Mouse (Mus musculus) CH12.LX (cell line): ENCODE results near the gene Sfxn5. TPM values are rescaled to one million over a fixed set of nuclear protein-coding genes. Genes with fewer than 3 reads are reported as not detected.

Experiments used
- DNase-seq: peaks from one replicate; pipeline ENCODE4 v3.0.0-alpha.2; 2013; ENCODE audit errors: extremely low read depth
- H3K27ac ChIP-seq: 2 replicates; pipeline ENCODE4 v1.5.1; 2012; ENCODE audit warnings: low read depth, mild to moderate bottlenecking, control low read depth, moderate library complexity; ENCODE audit not compliant: insufficient read depth
- H3K27me3 ChIP-seq: replicated peaks from 2 replicates; pipeline ENCODE3; 2012; ENCODE audit warnings: inconsistent platforms
- H3K36me3 ChIP-seq, 2 experiments: replicated peaks in 1 of 2; 2 replicates each; pipeline versions ENCODE3 to v1.6.1; 2012; ENCODE audit warnings: inconsistent platforms in 1 of 2, low read length in 1 of 2, mild to moderate bottlenecking in 1 of 2, mixed read lengths in 1 of 2, moderate library complexity in 1 of 2; ENCODE audit not compliant: control insufficient read depth in 1 of 2, insufficient read depth in 1 of 2
- H3K4me1 ChIP-seq, 2 experiments: 2 replicates each; pipeline ENCODE4 v1.6.1; 2012; ENCODE audit warnings: inconsistent platforms in 1 of 2, moderate library complexity in 1 of 2; ENCODE audit not compliant: insufficient read depth in 2 of 2, control insufficient read depth in 1 of 2
- H3K4me2 ChIP-seq: 2 replicates; pipeline ENCODE4 v1.6.1; 2012; ENCODE audit warnings: low read depth, mild to moderate bottlenecking, control low read depth; ENCODE audit not compliant: poor library complexity, insufficient read depth, severe bottlenecking
- H3K4me3 ChIP-seq, 3 experiments: fragments of 150-350 bp in 1 of 3; sonication (generic) in 1 of 3; replicated peaks in 1 of 3; 2 replicates each; pipeline versions ENCODE3 to v1.5.1; 2011 to 2012; ENCODE audit warnings: low read depth in 2 of 3, low read length in 2 of 3, mild to moderate bottlenecking in 2 of 3, moderate library complexity in 2 of 3, control low read depth in 1 of 3, improper control_type of control experiment in 1 of 3, inconsistent platforms in 1 of 3, mixed read lengths in 1 of 3; ENCODE audit not compliant: poor library complexity in 1 of 3
- H3K79me2 ChIP-seq: replicated peaks from 2 replicates; pipeline ENCODE4 v1.6.1; 2012; ENCODE audit warnings: mild to moderate bottlenecking, moderate library complexity; ENCODE audit not compliant: control insufficient read depth, poor library complexity, insufficient read depth, severe bottlenecking; ENCODE audit errors: extremely low read depth
- H3K9ac ChIP-seq: 2 replicates; pipeline ENCODE4 v1.6.1; 2012; ENCODE audit warnings: low read depth, mild to moderate bottlenecking, control low read depth, moderate library complexity; ENCODE audit not compliant: insufficient read depth
- H3K9me3 ChIP-seq: replicated peaks from 2 replicates; pipeline ENCODE3; 2012; ENCODE audit warnings: low read length, inconsistent platforms, mixed read lengths
- BHLHE40 ChIP-seq: IDR thresholded peaks from 2 replicates; pipeline ENCODE4 v1.6.1; 2011; ENCODE audit warnings: mild to moderate bottlenecking, low read depth, low read length, improper control_type of control experiment
- CHD1 ChIP-seq: IDR thresholded peaks from 2 replicates; pipeline ENCODE4 v1.6.1; 2012; ENCODE audit warnings: low read depth, low read length, improper control_type of control experiment, inconsistent platforms
- CHD2 ChIP-seq: IDR thresholded peaks from 2 replicates; pipeline ENCODE4 v1.6.1; 2011; ENCODE audit warnings: low read length, improper control_type of control experiment
- E2F4 ChIP-seq: IDR thresholded peaks from 2 replicates; pipeline ENCODE4 v1.6.1; 2011; ENCODE audit warnings: low read depth, low read length, improper control_type of control experiment; ENCODE audit not compliant: insufficient replicate concordance
- ELF1 ChIP-seq: IDR thresholded peaks from 2 replicates; pipeline ENCODE4 v1.6.1; 2014; ENCODE audit warnings: low read depth, mild to moderate bottlenecking, inconsistent platforms, low read length, improper control_type of control experiment
- EP300 ChIP-seq: IDR thresholded peaks from 2 replicates; pipeline ENCODE4 v1.6.1; 2011; ENCODE audit warnings: low read length, improper control_type of control experiment
- ETS1 ChIP-seq: conservative IDR thresholded peaks from 2 replicates; pipeline ENCODE4 v1.6.1; 2012; ENCODE audit warnings: low read depth, mild to moderate bottlenecking, inconsistent platforms, low read length, improper control_type of control experiment, moderate library complexity
- JUN ChIP-seq: IDR thresholded peaks from 2 replicates; pipeline ENCODE4 v1.6.1; 2011; ENCODE audit warnings: low read depth, mild to moderate bottlenecking, low read length, improper control_type of control experiment, moderate library complexity; ENCODE audit not compliant: insufficient read depth
- JUND ChIP-seq: conservative IDR thresholded peaks from 2 replicates; pipeline ENCODE4 v1.6.1; 2011; ENCODE audit warnings: low read depth, low read length, improper control_type of control experiment
- KAT2A ChIP-seq: IDR thresholded peaks from 2 replicates; pipeline ENCODE4 v1.6.1; 2012; ENCODE audit warnings: low read length, improper control_type of control experiment, inconsistent platforms; ENCODE audit not compliant: insufficient replicate concordance
- MAFK ChIP-seq: IDR thresholded peaks from 2 replicates; pipeline ENCODE4 v1.6.1; 2011; ENCODE audit warnings: low read length, improper control_type of control experiment; ENCODE audit not compliant: insufficient replicate concordance
- MAX ChIP-seq: IDR thresholded peaks from 2 replicates; pipeline ENCODE4 v1.6.1; 2011; ENCODE audit warnings: low read length, improper control_type of control experiment
- MAZ ChIP-seq: IDR thresholded peaks from 2 replicates; pipeline ENCODE4 v1.6.1; 2012; ENCODE audit warnings: low read depth, mild to moderate bottlenecking, inconsistent platforms, low read length, improper control_type of control experiment, moderate library complexity
- MYC ChIP-seq: IDR thresholded peaks from 2 replicates; pipeline ENCODE4 v1.6.1; 2011; ENCODE audit warnings: low read depth, mild to moderate bottlenecking, improper control_type of control experiment, low read length
- NELFE ChIP-seq: IDR thresholded peaks from 2 replicates; pipeline ENCODE4 v1.6.1; 2011; ENCODE audit warnings: low read depth, low read length, improper control_type of control experiment
- PAX5 ChIP-seq: IDR thresholded peaks from 2 replicates; pipeline ENCODE4 v1.6.1; 2012; ENCODE audit warnings: low read length, inconsistent platforms, mixed read lengths
- POLR2AphosphoS2 ChIP-seq: IDR thresholded peaks from 2 replicates; pipeline ENCODE4 v1.6.1; 2011; ENCODE audit warnings: low read depth, low read length, improper control_type of control experiment
- RAD21 ChIP-seq: IDR thresholded peaks from 2 replicates; pipeline ENCODE4 v1.6.1; 2011; ENCODE audit warnings: low read depth, mild to moderate bottlenecking, low read length, improper control_type of control experiment, moderate library complexity
- TBP ChIP-seq: conservative IDR thresholded peaks from 2 replicates; pipeline ENCODE4 v1.6.1; 2011; ENCODE audit warnings: low read depth, low read length, improper control_type of control experiment
- UBTF ChIP-seq: IDR thresholded peaks from 2 replicates; pipeline ENCODE4 v1.6.1; 2012; ENCODE audit warnings: low read depth, mild to moderate bottlenecking, inconsistent platforms, low read length, improper control_type of control experiment, moderate library complexity
- USF2 ChIP-seq: conservative IDR thresholded peaks from 2 replicates; pipeline ENCODE4 v1.6.1; 2011; ENCODE audit warnings: low read depth, low read length, improper control_type of control experiment
- ZC3H11A ChIP-seq: IDR thresholded peaks from 2 replicates; pipeline ENCODE4 v1.6.1; 2012; ENCODE audit warnings: low read depth, mild to moderate bottlenecking, inconsistent platforms, low read length, improper control_type of control experiment
- ZKSCAN1 ChIP-seq: IDR thresholded peaks from 2 replicates; pipeline ENCODE4 v1.6.1; 2012; ENCODE audit warnings: low read depth, inconsistent platforms, low read length, improper control_type of control experiment, borderline replicate concordance
- ZMIZ1 ChIP-seq: IDR thresholded peaks from 2 replicates; pipeline ENCODE4 v1.6.1; 2012; ENCODE audit warnings: low read depth, mild to moderate bottlenecking, inconsistent platforms, low read length, improper control_type of control experiment
- ZNF384 ChIP-seq: IDR thresholded peaks from 2 replicates; pipeline ENCODE4 v1.6.1; 2012; ENCODE audit warnings: low read depth, low read length, improper control_type of control experiment, inconsistent platforms
- dilution Hi-C: fragments of 300-500 bp; cut with MboI; formaldehyde crosslinking; loops from 2 replicates; pipeline ENCODE4 v1.14.3; 2020; ENCODE audit warnings: low sequenced_read_pairs; ENCODE audit not compliant: extremely low pct_unique_long_range_greater_than_20kb, extremely low pct_ligation_motif_present
- in situ Hi-C: fragments of 300-500 bp; cut with MboI; formaldehyde crosslinking; loops from 3 replicates; pipeline ENCODE4 v1.14.3; 2019; ENCODE audit warnings: low sequenced_read_pairs, low pct_ligation_motif_present, low pct_unique_long_range_greater_than_20kb, mixed read lengths
- polyA plus RNA-seq: library from polyadenylated mRNA; unstranded; fragments of >175 nt; gene quantifications from 2 replicates; pipeline ENCODE4 v1.2.1, GENCODE M21; 2012; ENCODE audit warnings: low read depth; ENCODE audit not compliant: insufficient read length
- total RNA-seq, 2 experiments: library from RNA; depleted of rRNA; stranded (reverse); fragments of 300-350 nt in 1 of 2; fragments of >200 nt in 1 of 2; gene quantifications; 2 replicates each; pipeline ENCODE4 v1.2.3; 2012 to 2014

Sfxn5 gene
- total and polyA plus RNA-seq, 3 experiments = 0.55 to 0.93 (median 0.66) TPM

DNA sequence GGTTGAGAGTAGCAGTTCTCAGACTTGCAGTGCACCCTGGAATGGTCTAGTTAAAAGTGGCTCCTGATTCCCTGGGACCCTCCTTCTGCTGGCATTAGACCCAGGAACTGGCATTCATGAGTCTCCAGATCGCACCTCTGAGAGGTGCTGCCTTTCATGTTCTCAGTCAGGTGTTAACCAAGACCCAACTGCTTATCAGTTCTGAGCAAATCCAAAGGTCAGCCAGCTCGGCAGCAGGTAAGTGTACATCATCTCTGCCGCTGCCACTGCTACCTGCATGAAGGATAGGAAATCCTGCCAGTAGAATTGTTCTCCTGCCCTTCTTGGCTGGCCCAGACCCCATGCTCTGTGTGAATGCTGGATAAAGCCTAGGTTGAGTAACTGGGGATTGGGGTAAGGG, 102.5 kb downstream of the Sfxn5 start:
- TF ChIP-seq JUND (no peak), UBTF (no peak), CHD1 (no peak), TBP (no peak), POLR2AphosphoS2 (no peak), JUN (no peak), ZC3H11A (no peak), MAX (no peak), ETS1 (no peak), MYC (no peak), E2F4 (no peak), EP300 (no peak), NELFE (no peak), CHD2 (no peak)
- dilution Hi-C loops = no loop called here
- no peaks in the 10 kb centered on the region for H3K36me3 ChIP-seq
- H3K27ac ChIP-seq = no peak overlapping the region
- no peaks in the 10 kb centered on the region for H3K4me1 ChIP-seq
- H3K4me3 ChIP-seq = no peak overlapping the region
- no peak for DNase-seq
- H3K4me2 ChIP-seq = no peak overlapping the region
- H3K79me2 ChIP-seq = no peaks in the 10 kb centered on the region
- peaks cover 16% of the 10 kb centered on the region for H3K27me3 ChIP-seq
- in situ Hi-C loops = loop anchor here (10.0 kb wide), 1 partner anchor 86 kb away; no protein-coding TSS in a partner anchor
- H3K9me3 ChIP-seq = no peaks in the 10 kb centered on the region
- H3K9ac ChIP-seq = no peak overlapping the region

DNA sequence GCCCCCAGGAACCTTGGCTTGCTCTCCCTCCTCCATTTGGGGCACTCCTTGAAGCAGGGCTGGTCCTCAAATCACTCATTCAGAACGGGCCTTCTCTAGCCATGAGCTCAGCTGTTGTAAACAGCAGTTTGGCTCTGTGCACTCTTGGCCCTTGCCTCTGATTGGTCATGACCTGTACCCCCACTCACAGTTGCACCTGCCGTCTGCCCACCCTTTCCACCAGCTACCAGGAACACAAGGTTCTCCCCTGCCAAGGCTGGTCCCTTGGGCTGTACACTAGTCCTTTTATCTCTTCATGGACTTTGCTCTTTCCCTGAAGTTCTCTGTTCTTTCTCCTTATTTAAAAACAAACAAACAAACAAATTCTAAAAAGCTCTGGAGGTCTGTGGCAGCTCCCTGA, 105.7 kb downstream of the Sfxn5 start:
- TF ChIP-seq CHD1 (no peak), TBP (no peak), ZKSCAN1 (no peak), PAX5 (no peak), MAFK (no peak), RAD21 (no peak), ELF1 (no peak), MAX (no peak), UBTF (no peak), MAZ (no peak), ZC3H11A (no peak), ZMIZ1 (no peak), JUND (no peak), MYC (no peak), USF2 (no peak), KAT2A (no peak), POLR2AphosphoS2 (no peak), BHLHE40 (no peak), NELFE (no peak), ZNF384 (no peak)
- TF ChIP-seq, all 38 proteins: peak for 0
- dilution Hi-C loops = no loop called here

More for the DNA sequence above, 105.7 kb downstream of the Sfxn5 start:
- Histone ChIP-seq H3K27ac (no peak overlapping the region), H3K9ac (no peak overlapping the region), H3K27me3 (peaks cover 13% of the 10 kb centered on the region), H3K36me3 (no peaks in the 10 kb centered on the region), H3K9me3 (no peaks in the 10 kb centered on the region), H3K4me3 (no peak overlapping the region), H3K79me2 (no peaks in the 10 kb centered on the region), H3K4me1 (peaks cover 0 to 20% of the 10 kb centered on the region in 2 experiments; a peak in 2 of 4 replicates), H3K4me2 (no peak overlapping the region)
- in situ Hi-C loops = no loop called here
- no peak for DNase-seq
